ENCODE assay signal across 8 mouse cellular contexts in genomic region chr11:19007541-19008424, GRCm38 (mm10). TPM values are rescaled to one million over a fixed set of nuclear protein-coding genes. Genes with fewer than 3 reads are reported as not detected.
DNase-seq lines count a peak whose midpoint lies in the region; ATAC-seq and TF ChIP-seq lines count a peak whose summit lies in the region.

No protein-coding gene starts in this region.

- H3K4me2 ChIP-seq in heart, postnatal 0 days (ENCODE audit: low read depth, low read length): peak overlapping the region; percentile 98
- H3K4me2 ChIP-seq in limb, embryonic 15.5 days: peak overlapping the region; percentile 24
- peak overlapping the region; percentile 96 for H3K4me2 ChIP-seq in neural tube, embryonic 14.5 days (ENCODE audit: low read depth, low read length)

- no peaks in the 10 kb centered on the region for H3K27me3 ChIP-seq in heart, postnatal 0 days (ENCODE audit: control insufficient read depth, insufficient read depth, low read length)
- peaks cover 58% of the 10 kb centered on the region for H3K27me3 ChIP-seq in limb, embryonic 15.5 days
- H3K27me3 ChIP-seq in neural tube, embryonic 14.5 days (ENCODE audit: control insufficient read depth, insufficient read depth, low read length): no peaks in the 10 kb centered on the region

- peak overlapping the region; percentile 88 for H3K27ac ChIP-seq in heart, postnatal 0 days (ENCODE audit: low read depth)
- H3K27ac ChIP-seq in limb, embryonic 15.5 days: no peak overlapping the region
- peak overlapping the region; percentile 85 for H3K27ac ChIP-seq in neural tube, embryonic 14.5 days (ENCODE audit: low read depth, low read length)

- H3K9ac ChIP-seq in heart, postnatal 0 days (replicated peaks; ENCODE audit: low read depth, low read length): peak overlapping the region; percentile 62
- H3K9ac ChIP-seq in limb, embryonic 15.5 days: no peak overlapping the region
- H3K9ac ChIP-seq in neural tube, embryonic 14.5 days (replicated peaks; ENCODE audit: low read depth, low read length): peak overlapping the region; percentile 70

- DNase-seq in lung, adult 2 months: peak; percentile 20
- no peak for DNase-seq in lung, adult 18-20 months
- peak; percentile 69 for DNase-seq in embryo, embryonic 11 days
- peak; percentile 19 for DNase-seq in heart, postnatal 0 days (ENCODE audit: low spot score)
- no peak for DNase-seq in layer of hippocampus, adult 11-12 months (ENCODE audit: low spot score)

- no peak for TF ChIP-seq EP300 in heart, postnatal 0 days (IDR thresholded peaks at IDR 0.05; ENCODE audit: low read depth)

- peak overlapping the region; percentile 31 for H3K4me3 ChIP-seq in lung, adult 2 months (replicated peaks; ENCODE audit: extremely low read depth, low read depth, low read length)
- H3K4me3 ChIP-seq in heart, postnatal 0 days (ENCODE audit: low read depth, low read length): peak overlapping the region; percentile 34
- peak overlapping the region; percentile 13 for H3K4me3 ChIP-seq in limb, embryonic 15.5 days
- peak overlapping the region; percentile 75 for H3K4me3 ChIP-seq in neural tube, embryonic 14.5 days (ENCODE audit: low read depth, low read length)

- WGBS in lung, adult 2 months: 46% methylated on average over 45 of the region's 45 CpGs
- 25% methylated on average over 45 of the region's 45 CpGs for WGBS in heart, postnatal 0 days
- WGBS in limb, embryonic 15.5 days: 34% methylated on average over 45 of the region's 45 CpGs
- 8% methylated on average over 45 of the region's 45 CpGs for WGBS in neural tube, embryonic 14.5 days

- no peak for TF ChIP-seq POLR2A in lung, adult 2 months (IDR thresholded peaks at IDR 0.05; ENCODE audit: borderline replicate concordance, extremely low read depth, low read depth, low read length)

- H3K4me1 ChIP-seq in lung, adult 2 months (ENCODE audit: control insufficient read depth, insufficient read depth, low read length): peaks cover 5% of the 10 kb centered on the region
- peaks cover 46% of the 10 kb centered on the region for H3K4me1 ChIP-seq in heart, postnatal 0 days (ENCODE audit: control insufficient read depth, insufficient read depth)
- peaks cover 8% of the 10 kb centered on the region for H3K4me1 ChIP-seq in limb, embryonic 15.5 days
- peaks cover 48% of the 10 kb centered on the region for H3K4me1 ChIP-seq in neural tube, embryonic 14.5 days (ENCODE audit: control insufficient read depth, insufficient read depth, low read length)

- peaks cover 5% of the 10 kb centered on the region; the same call in 1 of the 2 replicates for H3K36me3 ChIP-seq in heart, postnatal 0 days (replicated peaks; ENCODE audit: control insufficient read depth, insufficient read depth, low read length)
- H3K36me3 ChIP-seq in limb, embryonic 15.5 days: no peaks in the 10 kb centered on the region
- 0 out of 2 replicates have a peak, but pooled peaks cover 4% of the 10 kb centered on the region for H3K36me3 ChIP-seq in neural tube, embryonic 14.5 days (ENCODE audit: control insufficient read depth, insufficient read depth, low read length)

- ATAC-seq in heart, postnatal 0 days (ENCODE audit: insufficient read depth, low read depth): peak; percentile 70
- ATAC-seq in limb, embryonic 15.5 days (ENCODE audit: insufficient number of reproducible peaks, low FRiP score, low TSS enrichment, low read depth): no peak
- peak; percentile 35; the same call in 1 of the 2 replicates for ATAC-seq in neural tube, embryonic 14.5 days (ENCODE audit: low read depth)
- ATAC-seq in erythroblast, adult 5-6 weeks (replicated peaks; ENCODE audit: low FRiP score, poor library complexity, severe bottlenecking): no peak

- no peaks in the 10 kb centered on the region for H3K9me3 ChIP-seq in heart, postnatal 0 days (replicated peaks; ENCODE audit: control insufficient read depth, low read length)
- no peaks in the 10 kb centered on the region for H3K9me3 ChIP-seq in limb, embryonic 15.5 days
- no peaks in the 10 kb centered on the region for H3K9me3 ChIP-seq in neural tube, embryonic 14.5 days (ENCODE audit: control insufficient read depth, low read length)

- no peak for TF ChIP-seq CTCF in lung, adult 2 months (IDR thresholded peaks at IDR 0.05; ENCODE audit: insufficient read depth, low read length)
- TF ChIP-seq CTCF in heart, postnatal 0 days (IDR thresholded peaks at IDR 0.05; ENCODE audit: low read depth): peak; percentile 28; the same call in 1 of the 2 replicates

RNA-seq across cellular contexts. Expression of gene Meis1, which starts 11.0 kb away (rescaled TPM):
- polyA plus RNA-seq in lung, adult 2 months (2012; rRNA removed): 26.0 and 31.3 TPM in 2 replicates
- 24.8 and 34.8 TPM in 2 replicates for total RNA-seq in heart, postnatal 0 days (2014; rRNA removed; ENCODE audit: low replicate concordance)
- polyA plus RNA-seq in heart, postnatal 0 days (2015; fragmentation: Nextera tagmentation; extraction: Ambion mirVana): 35.4 and 36.5 TPM in 2 replicates
- 16.3 and 17.1 TPM in 2 replicates for polyA plus RNA-seq in limb, embryonic 15.5 days (2015; fragmentation: Nextera tagmentation; extraction: Ambion mirVana)
- polyA plus RNA-seq in neural tube, embryonic 14.5 days (2014; fragmentation: Nextera tagmentation; extraction: Ambion mirVana): 170 and 186 TPM in 2 replicates
- total RNA-seq in erythroblast, adult 5-6 weeks (2015; ENCODE audit: low replicate concordance): 0.38 and 2.5 TPM in 2 replicates
- 2.4 and 3.3 TPM in 2 replicates for total RNA-seq in erythroblast, adult 5-6 weeks (2017; ENCODE audit: low replicate concordance)

Comparison
In these comparisons a context has a peak if more than half of its experiments do, and no peak if none do; other contexts are left out.
1. DNase-seq: peak in lung, adult 2 months (single experiment), embryo, embryonic 11 days (single experiment) and heart, postnatal 0 days (single experiment); none in lung, adult 18-20 months (0 of 2) and layer of hippocampus, adult 11-12 months (single experiment).
2. H3K4me3 ChIP-seq: peak in every context shown above with its lines; median percentile 75 in neural tube, embryonic 14.5 days; 34 in heart, postnatal 0 days; 31 in lung, adult 2 months; 13 in limb, embryonic 15.5 days.
3. ATAC-seq: peak in heart, postnatal 0 days (single experiment) and neural tube, embryonic 14.5 days (single experiment); none in limb, embryonic 15.5 days (single experiment) and erythroblast, adult 5-6 weeks (single experiment).
4. H3K4me2 ChIP-seq: peak in every context shown above with its lines; median percentile 98 in heart, postnatal 0 days; 96 in neural tube, embryonic 14.5 days; 24 in limb, embryonic 15.5 days.